Mouse (Mus musculus) stomach, embryonic 14.5 days (tissue): Measurements from ENCODE around the gene Ube2e1. TPM values are rescaled to one million over a fixed set of nuclear protein-coding genes. Genes with fewer than 3 reads are reported as not detected.

Experiments
- ATAC-seq: fragments of 200-750 bp; cut with Nextera tagmentation; 2 replicates; pipeline ENCODE4 v1.8.0; 2017; ENCODE audit warnings: low read depth, moderate TSS enrichment; ENCODE audit not compliant: insufficient number of reproducible peaks, insufficient read depth, low FRiP score
- H3K27ac ChIP-seq: fragments of 300-500 bp; sonication (generic); 2 replicates; pipeline ENCODE4 v1.5.1; 2014; ENCODE audit warnings: mild to moderate bottlenecking, low read length, moderate library complexity, mixed read lengths
- H3K27me3 ChIP-seq: fragments of 300-500 bp; sonication (generic); 2 replicates; pipeline ENCODE4 v1.6.1; 2014; ENCODE audit warnings: low read length, control low read depth, mixed read lengths; ENCODE audit not compliant: control insufficient read depth, insufficient read depth
- H3K36me3 ChIP-seq: fragments of 300-500 bp; sonication (generic); 2 replicates; pipeline ENCODE4 v1.6.1; 2014; ENCODE audit warnings: mild to moderate bottlenecking, control low read depth, low read length, moderate library complexity, mixed read lengths; ENCODE audit not compliant: control insufficient read depth, insufficient read depth
- H3K4me1 ChIP-seq: fragments of 300-500 bp; sonication (generic); 2 replicates; pipeline ENCODE4 v1.6.1; 2014; ENCODE audit warnings: low read length, control low read depth, mixed read lengths; ENCODE audit not compliant: control insufficient read depth, insufficient read depth
- H3K4me2 ChIP-seq: fragments of 300-500 bp; sonication (generic); replicated peaks from 2 replicates; pipeline ENCODE4 v1.6.1; 2014; ENCODE audit warnings: low read depth, low read length, control low read depth
- H3K4me3 ChIP-seq: fragments of 300-500 bp; sonication (generic); 2 replicates; pipeline ENCODE4 v1.5.1; 2014; ENCODE audit warnings: low read depth, low read length, control low read depth
- H3K9ac ChIP-seq: fragments of 300-500 bp; sonication (generic); replicated peaks from 2 replicates; pipeline ENCODE4 v1.6.1; 2014; ENCODE audit warnings: low read depth, mild to moderate bottlenecking, control low read depth, low read length, moderate library complexity, mixed read lengths
- H3K9me3 ChIP-seq: fragments of 300-500 bp; sonication (generic); 2 replicates; pipeline ENCODE4 v1.6.1; 2016; ENCODE audit warnings: low read depth, low read length, control low read depth; ENCODE audit not compliant: control insufficient read depth
- WGBS: fragments of 180-500 bp; shearing (Covaris S2); extraction: QIAGEN DNeasy Blood & Tissue Kit; methylation state at CpG from one replicate; pipeline ENCODE4 v1.1.7; 2014; 5-methylcytosine and 5-hydroxymethylcytosine counted together
- polyA plus RNA-seq: library from polyadenylated mRNA; unstranded; fragments of >200 nt; fragmentation: Nextera tagmentation; extraction: Ambion mirVana; gene quantifications from 2 replicates; pipeline ENCODE4 v1.2.1, GENCODE M21; 2014

The Ube2e1 gene
- polyA plus RNA-seq, 1 experiment from 2014 or later: 54.3 TPM

DNA sequence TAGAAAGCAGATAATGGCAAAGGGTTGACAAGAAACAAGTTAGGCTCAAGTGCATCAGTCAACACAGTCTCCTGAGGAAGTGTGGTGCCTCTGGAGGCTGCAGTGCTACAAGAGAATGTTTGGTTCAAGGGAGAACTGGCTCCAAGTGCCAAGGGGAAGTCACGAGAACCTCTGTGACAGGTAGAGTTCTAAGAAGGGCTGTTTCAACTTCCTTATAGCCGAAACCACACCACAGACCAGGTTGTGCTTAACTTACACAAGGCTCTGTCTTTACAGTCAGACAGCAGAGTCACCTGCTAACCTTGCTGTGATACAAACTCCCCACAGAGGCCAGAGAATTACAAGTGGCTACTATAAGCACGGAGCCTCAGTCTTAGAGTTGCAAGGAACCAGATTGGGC lies 30.1 kb downstream of the Ube2e1 start:
- H3K4me1 ChIP-seq: no peaks in the 10 kb centered on the region
- no peak for ATAC-seq

DNA sequence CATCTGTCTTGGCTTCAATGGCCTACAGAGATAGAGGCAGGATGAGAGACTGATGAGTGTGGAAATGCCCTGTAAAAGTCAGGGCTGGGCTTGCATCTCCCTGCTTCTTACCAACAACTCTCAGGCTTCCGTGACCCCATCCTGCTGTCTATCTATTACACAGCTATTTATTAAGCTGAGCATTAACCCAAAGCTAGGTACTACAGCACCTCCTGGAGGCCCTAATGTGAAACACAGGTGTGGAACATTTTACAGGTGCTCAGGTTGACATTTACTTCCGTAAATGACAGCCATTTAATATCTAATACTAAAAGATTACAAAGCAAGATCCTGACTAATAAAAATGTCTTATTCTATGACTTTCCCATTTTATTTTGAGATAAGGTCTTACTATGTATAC lies 31.0 kb downstream of the Ube2e1 start:
- Histone ChIP-seq H3K27ac (no peak overlapping the region), H3K9me3 (no peaks in the 10 kb centered on the region), H3K4me1 (no peaks in the 10 kb centered on the region), H3K27me3 (no peaks in the 10 kb centered on the region), H3K36me3 (no peaks in the 10 kb centered on the region), H3K4me2 (no peak overlapping the region), H3K4me3 (no peak overlapping the region), H3K9ac (no peak overlapping the region)
- WGBS: 92% methylated on average over 2 of the region's 2 CpGs
- ATAC-seq: no peak

More for the DNA sequence above, 30.1 kb downstream of the Ube2e1 start:
- no peaks in the 10 kb centered on the region for H3K9me3 ChIP-seq
- no peak overlapping the region for H3K9ac ChIP-seq
- H3K27me3 ChIP-seq: no peaks in the 10 kb centered on the region
- H3K27ac ChIP-seq: no peak overlapping the region
- H3K4me3 ChIP-seq: no peak overlapping the region
- no peak overlapping the region for H3K4me2 ChIP-seq
- H3K36me3 ChIP-seq: no peaks in the 10 kb centered on the region
- 86% methylated on average over 3 of the region's 3 CpGs for WGBS

DNA sequence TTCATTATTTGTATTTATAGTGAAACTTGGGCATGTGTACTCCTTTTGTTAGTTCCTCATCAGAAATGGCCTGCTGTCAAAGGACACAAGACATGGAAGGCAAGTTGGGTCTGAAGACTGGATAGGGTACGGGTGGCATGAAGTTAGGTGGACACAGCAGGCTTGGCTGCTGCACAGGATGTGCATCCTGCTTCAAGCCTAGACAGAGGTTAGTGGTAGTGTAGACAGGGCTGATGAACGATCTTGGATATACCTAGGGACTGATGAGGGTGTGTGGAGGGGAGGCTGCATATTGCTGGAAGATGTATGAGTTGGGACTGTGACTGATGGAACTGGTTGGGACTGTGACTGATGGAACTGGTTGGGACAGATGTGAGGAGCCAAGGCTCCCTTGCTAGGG lies 32.8 kb downstream of the Ube2e1 start:
- 82% methylated on average over 2 of the region's 2 CpGs for WGBS
- H3K9ac ChIP-seq: no peak overlapping the region
- H3K36me3 ChIP-seq: no peaks in the 10 kb centered on the region
- no peaks in the 10 kb centered on the region for H3K9me3 ChIP-seq
- H3K4me3 ChIP-seq: no peak overlapping the region
- no peak overlapping the region for H3K27ac ChIP-seq
- H3K4me2 ChIP-seq: no peak overlapping the region
- no peak for ATAC-seq
- H3K4me1 ChIP-seq: no peaks in the 10 kb centered on the region
- H3K27me3 ChIP-seq: no peaks in the 10 kb centered on the region

DNA sequence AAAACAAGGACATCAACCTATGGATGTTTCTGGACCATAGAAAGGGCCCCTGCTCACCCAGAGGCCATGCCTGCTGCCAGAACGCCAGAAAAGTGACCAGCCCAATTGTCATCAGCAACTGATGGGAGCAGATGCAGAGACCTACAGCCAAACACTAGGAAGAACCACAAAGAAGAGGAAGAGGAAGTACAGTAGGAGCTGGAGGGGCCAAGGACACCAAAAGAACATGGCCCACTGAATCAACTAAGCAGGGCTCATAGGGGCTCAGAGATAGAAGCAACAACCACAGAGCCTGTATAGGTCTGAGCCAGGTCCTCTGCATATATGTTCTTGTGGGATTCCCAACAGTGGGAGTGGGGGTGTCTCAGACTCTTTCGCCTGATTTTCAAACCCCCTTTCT lies 34.2 kb downstream of the Ube2e1 start:
- Histone ChIP-seq H3K4me2 (no peak overlapping the region), H3K9me3 (no peaks in the 10 kb centered on the region), H3K4me3 (no peak overlapping the region), H3K27me3 (no peaks in the 10 kb centered on the region), H3K9ac (no peak overlapping the region), H3K4me1 (no peaks in the 10 kb centered on the region), H3K27ac (no peak overlapping the region), H3K36me3 (no peaks in the 10 kb centered on the region)
- ATAC-seq: no peak
- 86% methylated on average over 2 of the region's 2 CpGs for WGBS

DNA sequence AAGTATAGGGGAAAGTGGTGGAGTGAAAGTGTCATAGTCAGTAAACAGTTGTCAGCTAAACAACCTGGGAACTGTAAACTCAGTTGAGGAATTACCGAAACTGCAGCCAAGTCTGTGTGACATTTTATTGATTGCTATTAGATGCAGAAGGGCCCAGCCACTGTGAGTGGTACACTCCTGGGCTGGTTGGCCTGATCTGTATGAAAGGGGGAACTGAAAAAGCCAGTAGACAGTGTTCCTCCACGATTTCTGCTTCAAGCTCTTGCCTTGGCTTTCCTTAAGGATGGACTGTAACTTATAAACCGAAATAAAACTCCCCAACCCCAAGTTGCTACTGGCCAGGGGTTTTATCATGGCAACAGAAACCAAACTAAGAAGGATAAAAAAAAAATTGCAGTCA lies 39.1 kb downstream of the Ube2e1 start:
- no peaks in the 10 kb centered on the region for H3K36me3 ChIP-seq
- H3K9ac ChIP-seq: no peak overlapping the region
- H3K4me2 ChIP-seq: no peak overlapping the region
- ATAC-seq: no peak
- no peak overlapping the region for H3K27ac ChIP-seq
- H3K4me1 ChIP-seq: no peaks in the 10 kb centered on the region
- H3K27me3 ChIP-seq: no peaks in the 10 kb centered on the region
- 67% methylated on average over 3 of the region's 3 CpGs for WGBS
- H3K4me3 ChIP-seq: no peak overlapping the region
- H3K9me3 ChIP-seq: no peaks in the 10 kb centered on the region

DNA sequence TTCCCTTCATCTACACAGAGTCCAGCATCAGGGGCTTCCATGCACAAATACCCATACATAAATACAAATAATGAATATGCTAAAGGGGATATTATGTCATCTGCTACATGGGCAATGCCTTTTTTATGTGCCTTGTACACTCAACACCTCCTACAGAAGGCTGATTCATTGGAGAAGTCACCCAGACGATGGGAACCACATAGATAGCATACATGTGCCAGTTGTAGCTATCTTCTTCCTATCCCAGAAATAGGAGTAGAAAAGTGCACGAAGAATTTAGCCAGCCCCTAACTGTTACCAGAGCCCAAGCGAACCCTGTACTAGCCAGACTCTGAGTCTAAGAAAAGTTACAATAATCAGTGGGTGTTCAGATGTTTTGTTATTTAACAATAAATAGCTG lies 39.5 kb downstream of the Ube2e1 start:
- H3K9me3 ChIP-seq: no peaks in the 10 kb centered on the region
- WGBS: 89% methylated on average over 3 of the region's 3 CpGs
- H3K27ac ChIP-seq: no peak overlapping the region
- no peak overlapping the region for H3K4me2 ChIP-seq
- H3K4me3 ChIP-seq: no peak overlapping the region
- no peak overlapping the region for H3K9ac ChIP-seq
- H3K4me1 ChIP-seq: no peaks in the 10 kb centered on the region
- no peak for ATAC-seq
- H3K27me3 ChIP-seq: no peaks in the 10 kb centered on the region
- no peaks in the 10 kb centered on the region for H3K36me3 ChIP-seq

DNA sequence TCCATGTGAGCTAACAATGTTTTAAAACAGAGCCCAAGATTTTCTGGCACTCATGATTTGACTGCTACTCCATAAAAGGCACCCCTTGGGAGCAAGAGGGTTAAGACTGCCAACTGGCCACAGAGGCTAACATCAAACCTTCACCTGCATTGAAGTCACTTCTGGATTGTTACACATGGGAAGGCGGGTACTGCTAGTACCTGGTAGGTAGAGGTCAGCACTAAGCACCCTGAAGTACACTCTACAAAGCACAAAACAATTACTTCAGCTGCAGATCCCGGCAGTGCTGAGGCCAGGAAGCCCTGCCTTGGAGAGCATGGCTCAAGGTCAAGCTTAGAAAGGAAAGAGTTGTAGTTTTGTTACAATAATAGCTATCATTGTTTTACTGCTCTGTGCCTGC lies 44.3 kb downstream of the Ube2e1 start:
- H3K36me3 ChIP-seq: no peaks in the 10 kb centered on the region
- no peaks in the 10 kb centered on the region for H3K9me3 ChIP-seq
- H3K4me1 ChIP-seq: no peaks in the 10 kb centered on the region
- no peak overlapping the region for H3K4me2 ChIP-seq
- H3K4me3 ChIP-seq: no peak overlapping the region
- no peak for ATAC-seq
- 67% methylated on average over 2 of the region's 2 CpGs for WGBS
- no peak overlapping the region for H3K27ac ChIP-seq
- H3K27me3 ChIP-seq: no peaks in the 10 kb centered on the region
- no peak overlapping the region for H3K9ac ChIP-seq

DNA sequence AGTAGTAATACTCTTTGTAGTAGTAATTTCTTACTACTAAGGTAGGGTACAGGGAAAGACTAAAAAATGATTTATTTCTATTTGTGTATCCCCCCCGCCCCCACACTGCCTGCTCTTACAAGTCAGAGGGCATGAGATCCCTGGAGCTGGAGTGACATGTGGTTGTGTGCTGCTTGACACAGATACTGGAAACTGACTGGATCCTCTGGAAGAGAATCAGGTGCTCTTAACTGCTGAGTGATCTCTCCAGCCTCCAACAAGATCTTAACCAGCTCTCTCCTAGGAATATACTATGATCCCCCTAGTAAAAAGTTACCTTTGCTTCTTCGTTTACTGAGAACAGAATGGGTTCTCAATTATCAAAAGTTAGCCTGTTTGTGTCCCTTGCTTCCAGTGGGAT lies 45.2 kb downstream of the Ube2e1 start:
- H3K27ac ChIP-seq: no peak overlapping the region
- H3K36me3 ChIP-seq: peaks cover 3% of the 10 kb centered on the region; the same call in 1 of the 2 replicates
- no peaks in the 10 kb centered on the region for H3K27me3 ChIP-seq
- no peak for ATAC-seq
- no peaks in the 10 kb centered on the region for H3K9me3 ChIP-seq
- H3K4me1 ChIP-seq: no peaks in the 10 kb centered on the region
- H3K4me3 ChIP-seq: no peak overlapping the region
- WGBS: 95% methylated on average over 2 of the region's 2 CpGs
- H3K4me2 ChIP-seq: no peak overlapping the region
- no peak overlapping the region for H3K9ac ChIP-seq

DNA sequence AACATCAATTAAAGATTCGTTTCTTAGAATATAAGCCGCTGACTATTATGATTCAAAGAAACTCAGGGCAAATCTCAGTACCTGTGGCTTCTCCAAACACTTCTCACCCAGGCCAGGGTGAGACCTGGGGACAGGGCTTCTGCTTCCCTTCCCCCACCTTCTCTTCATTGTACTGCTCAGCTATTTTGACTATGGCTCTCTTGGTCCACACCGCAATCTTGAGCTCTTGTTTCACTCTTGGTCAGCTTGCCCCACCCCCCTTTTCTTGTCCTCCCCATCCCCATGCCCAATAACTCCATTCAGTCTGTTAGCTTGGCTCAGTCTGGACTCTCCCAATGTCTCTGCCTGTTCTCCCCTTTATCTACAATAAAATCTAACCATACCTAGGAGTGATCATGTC lies 46.2 kb downstream of the Ube2e1 start:
- Histone ChIP-seq H3K4me2 (no peak overlapping the region), H3K36me3 (peaks cover 3% of the 10 kb centered on the region; the same call in 1 of the 2 replicates), H3K27ac (no peak overlapping the region), H3K27me3 (no peaks in the 10 kb centered on the region), H3K9ac (no peak overlapping the region), H3K4me1 (no peaks in the 10 kb centered on the region), H3K9me3 (no peaks in the 10 kb centered on the region), H3K4me3 (no peak overlapping the region)
- WGBS: 80% methylated on average over 3 of the region's 3 CpGs
- no peak for ATAC-seq
